Mouse (Mus musculus) lung, adult 2 months (tissue): ENCODE results near the gene Slc4a1. TPM values are rescaled to one million over a fixed set of nuclear protein-coding genes. Genes with fewer than 3 reads are reported as not detected.
"Not testable (repeated sequence)": the region's sequence is repeated elsewhere in the genome, so short reads cannot be mapped to it uniquely, and the experiment has no call there.

Experiments
- DNase-seq: peaks from one replicate; pipeline ENCODE4 v3.0.0; 2022
- H3K4me1 ChIP-seq: fragments of 200-500 bp; 2 replicates; pipeline ENCODE4 v1.6.1; 2011; ENCODE audit warnings: low read length; ENCODE audit not compliant: control insufficient read depth, insufficient read depth
- H3K4me3 ChIP-seq: fragments of 200-500 bp; replicated peaks from 2 replicates; pipeline ENCODE3; 2011; ENCODE audit warnings: low read depth, mild to moderate bottlenecking, control low read depth, low read length; ENCODE audit errors: extremely low read depth
- CTCF ChIP-seq: fragments of 200-500 bp; IDR thresholded peaks from 2 replicates; pipeline ENCODE4 v1.5.1; 2011; ENCODE audit warnings: mild to moderate bottlenecking, low read length, control low read depth; ENCODE audit not compliant: insufficient read depth
- POLR2A ChIP-seq: fragments of 200-500 bp; IDR thresholded peaks from 2 replicates; pipeline ENCODE4 v1.6.1; 2011; ENCODE audit warnings: low read depth, mild to moderate bottlenecking, control low read depth, low read length, borderline replicate concordance; ENCODE audit errors: extremely low read depth
- WGBS: fragments of 180-500 bp; shearing (Covaris S2); methylation state at CpG from one replicate; pipeline ENCODE4 v1.1.7; 2018; 5-methylcytosine and 5-hydroxymethylcytosine counted together
- polyA plus RNA-seq: library from polyadenylated mRNA; depleted of rRNA; stranded (reverse); fragments of >200 nt; gene quantifications from 2 replicates; pipeline ENCODE4 v1.2.3, GENCODE M21; 2012; rRNA removed

Gene Slc4a1
- polyA plus RNA-seq = 1.1 and 1.2 TPM in 2 replicates

DNA sequence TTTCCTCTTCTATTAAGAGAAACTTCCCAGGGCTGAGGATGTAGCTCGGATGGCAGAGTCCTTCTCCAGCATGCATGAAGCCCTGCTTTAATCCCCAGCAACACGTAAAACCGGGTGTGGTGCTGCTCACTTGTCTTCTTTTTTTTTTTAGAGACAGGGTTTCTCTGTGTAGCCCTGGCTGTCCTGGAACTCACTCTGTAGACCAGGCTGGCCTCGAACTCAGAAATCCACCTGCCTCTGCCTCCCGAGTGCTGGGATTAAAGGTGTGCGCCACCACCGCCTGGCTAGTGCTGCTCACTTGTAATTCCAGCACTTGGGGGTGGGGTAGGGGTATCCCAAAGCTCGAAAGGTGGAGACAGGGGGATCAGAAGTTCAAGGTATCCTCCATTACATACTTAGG lies at the start of gene Slc4a1:
Gene Slc4a1 (minus strand): TSS at position 101 of the 400 bp plus-strand sequence.
- not testable (repeated sequence) for DNase-seq, H3K4me1 ChIP-seq, H3K4me3 ChIP-seq
- 80% methylated on average over 8 of the region's 8 CpGs for WGBS

DNA sequence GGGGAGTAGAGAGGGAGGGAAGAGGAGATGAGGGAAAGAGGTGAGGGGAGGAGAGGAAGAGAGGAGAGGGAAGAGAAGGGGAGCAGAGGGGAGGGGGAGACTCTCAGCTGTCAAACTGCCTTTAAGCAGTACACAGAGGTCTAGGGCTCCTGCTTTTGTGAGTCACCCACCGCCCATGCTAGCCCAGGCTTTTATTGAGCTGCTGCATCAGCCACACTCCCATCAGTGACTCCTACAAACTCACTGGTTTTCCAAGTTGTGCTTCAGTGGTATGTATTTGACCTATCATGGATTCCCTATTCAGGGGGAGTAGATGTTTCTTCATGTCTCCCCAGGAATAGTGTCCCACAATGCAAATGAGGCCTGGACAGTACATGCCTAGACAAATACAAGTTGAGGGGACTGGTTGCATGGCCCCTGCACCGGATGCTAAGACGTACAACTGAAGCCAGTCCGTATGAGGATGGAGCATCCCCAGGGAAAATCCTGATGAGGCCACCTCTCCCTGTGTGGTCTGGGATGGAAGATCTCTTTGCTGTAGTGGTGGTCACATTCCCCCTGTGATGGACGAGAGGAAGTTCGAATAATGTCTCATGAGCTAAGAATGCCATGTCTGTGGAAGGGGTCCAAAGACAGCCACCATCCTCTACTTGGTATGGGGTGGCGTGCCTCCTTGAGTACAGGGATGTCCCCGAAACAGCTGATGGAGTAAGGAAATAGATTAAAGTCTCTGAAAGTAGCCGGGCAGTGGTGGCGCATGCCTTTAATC lies 49.2 kb upstream of the Slc4a1 start:
- WGBS = 69% methylated on average over 10 of the region's 10 CpGs
- no peak overlapping the region for H3K4me3 ChIP-seq
- TF ChIP-seq POLR2A (no peak), CTCF (no peak)
- no peak for DNase-seq
- no peaks in the 10 kb centered on the region for H3K4me1 ChIP-seq

DNA sequence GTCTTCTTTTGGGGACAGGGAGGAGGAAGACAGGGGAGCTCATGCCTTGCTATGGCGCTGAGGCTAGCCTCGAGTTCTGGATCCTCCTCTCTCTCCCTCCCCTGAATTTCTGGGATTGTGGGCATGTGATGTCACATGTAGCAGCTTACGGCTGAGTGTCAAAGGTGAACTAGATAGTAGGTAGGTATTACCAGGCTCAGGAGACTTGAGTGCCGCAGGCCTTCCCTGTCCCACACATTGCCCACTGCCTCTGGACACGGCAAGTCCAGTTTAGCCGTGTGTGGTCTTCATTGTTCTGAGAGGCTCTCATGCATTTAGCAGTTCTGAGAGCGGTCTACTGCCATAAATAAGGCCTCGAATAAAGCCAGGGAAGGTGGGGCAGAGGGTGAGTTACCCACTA lies 47.1 kb upstream of the Slc4a1 start:
- no peak overlapping the region for H3K4me3 ChIP-seq
- 75% methylated on average over 8 of the region's 8 CpGs for WGBS
- no peaks in the 10 kb centered on the region for H3K4me1 ChIP-seq
- no peak for DNase-seq
- TF ChIP-seq POLR2A (no peak), CTCF (no peak)

DNA sequence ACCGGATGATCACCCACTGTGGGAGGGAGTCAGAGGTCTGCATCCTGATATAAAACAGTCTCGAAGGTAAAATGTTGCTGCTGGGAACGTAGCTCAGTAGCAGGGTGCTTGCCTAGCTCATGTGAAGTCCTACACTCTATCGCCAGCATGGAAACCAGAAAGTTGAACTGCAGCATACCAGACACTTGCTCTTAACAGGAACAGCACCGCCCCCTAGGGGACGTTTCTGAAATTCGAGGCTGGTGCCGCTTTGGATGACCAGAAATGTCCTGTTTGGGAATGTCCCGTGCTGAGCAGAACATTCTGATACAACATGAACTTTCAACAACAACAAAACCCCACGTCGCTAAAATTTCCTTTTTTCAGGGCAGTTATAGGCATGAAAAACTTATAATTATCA lies 45.7 kb upstream of the Slc4a1 start:
- WGBS = 4% methylated on average over 11 of the region's 11 CpGs
- Histone ChIP-seq H3K4me3 (no peak overlapping the region), H3K4me1 (no peaks in the 10 kb centered on the region)
- peak; percentile 87 for DNase-seq
- TF ChIP-seq POLR2A (no peak), CTCF (peak; percentile 93)

DNA sequence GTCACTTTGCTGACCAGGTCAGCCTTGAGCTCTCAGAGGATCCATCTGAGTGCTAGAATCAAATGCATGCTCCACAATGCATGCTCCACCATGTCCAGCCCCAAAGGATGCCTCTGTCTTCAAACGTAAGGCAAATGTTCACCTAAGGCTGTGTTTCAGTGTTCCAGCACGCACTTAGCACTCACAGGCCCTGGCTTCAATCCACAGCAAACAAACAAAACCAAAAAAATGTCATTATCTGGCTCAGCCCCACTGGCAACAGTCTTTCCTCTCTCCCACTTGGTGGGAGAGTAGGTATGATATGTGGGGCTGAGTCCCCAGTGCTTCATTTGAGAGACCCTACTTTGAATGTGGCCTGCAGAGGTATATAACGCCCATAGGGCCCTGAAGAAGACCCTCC lies 45.1 kb upstream of the Slc4a1 start:
- TF ChIP-seq POLR2A = no peak
- no peak for TF ChIP-seq CTCF
- WGBS = 43% methylated on average over 3 of the region's 3 CpGs
- DNase-seq = no peak
- Histone ChIP-seq H3K4me3 (no peak overlapping the region), H3K4me1 (no peaks in the 10 kb centered on the region)

DNA sequence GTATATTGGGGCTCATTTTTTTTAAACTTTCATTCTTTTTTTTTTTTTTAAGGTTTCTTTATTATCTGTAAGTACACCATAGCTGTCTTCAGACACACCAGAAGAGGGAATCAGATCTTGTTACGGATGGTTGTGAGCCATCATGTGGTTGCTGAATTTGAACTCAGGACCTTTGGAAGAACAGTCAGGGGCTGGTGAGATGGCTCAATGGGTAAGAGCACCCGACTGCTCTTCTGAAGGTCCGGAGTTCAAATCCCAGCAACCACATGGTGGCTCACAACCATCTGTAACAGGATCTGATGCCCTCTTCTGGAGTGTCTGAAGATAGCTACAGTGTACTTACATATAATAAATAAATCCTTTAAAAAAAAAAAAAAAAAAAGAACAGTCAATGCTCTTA lies 44.3 kb upstream of the Slc4a1 start:
- H3K4me3 ChIP-seq, H3K4me1 ChIP-seq, DNase-seq: not testable (repeated sequence)
- 88% methylated on average over 3 of the region's 3 CpGs for WGBS

DNA sequence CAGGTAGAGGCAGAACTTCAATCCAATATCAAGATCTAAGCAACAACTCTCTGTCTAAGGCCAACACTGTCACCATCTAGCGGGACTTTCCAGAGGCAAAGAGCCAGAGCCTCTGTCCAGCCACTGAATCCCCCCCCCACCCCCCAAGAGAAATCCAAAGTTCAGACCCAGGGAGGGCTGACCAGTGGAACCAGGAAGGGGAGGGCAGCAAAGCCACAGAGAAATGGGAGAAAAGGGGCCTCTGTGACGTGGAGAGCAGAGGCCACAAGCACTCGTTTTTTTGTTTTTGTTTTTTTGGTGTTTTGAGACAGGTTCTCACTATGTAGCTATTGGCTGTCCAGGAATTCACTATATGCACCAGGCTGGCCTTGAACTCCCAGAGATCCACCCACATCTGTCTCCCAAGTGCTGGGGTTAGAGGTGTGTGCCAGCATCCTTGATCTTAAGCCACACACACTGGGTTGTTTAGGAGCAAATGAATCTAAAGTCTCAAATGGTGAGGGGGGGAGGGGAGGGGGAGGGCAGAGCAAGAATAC lies 43.9 kb upstream of the Slc4a1 start:
- no peaks in the 10 kb centered on the region for H3K4me1 ChIP-seq
- no peak overlapping the region for H3K4me3 ChIP-seq
- WGBS = 79% methylated on average over 3 of the region's 3 CpGs
- TF ChIP-seq POLR2A = no peak
- DNase-seq = no peak

DNA sequence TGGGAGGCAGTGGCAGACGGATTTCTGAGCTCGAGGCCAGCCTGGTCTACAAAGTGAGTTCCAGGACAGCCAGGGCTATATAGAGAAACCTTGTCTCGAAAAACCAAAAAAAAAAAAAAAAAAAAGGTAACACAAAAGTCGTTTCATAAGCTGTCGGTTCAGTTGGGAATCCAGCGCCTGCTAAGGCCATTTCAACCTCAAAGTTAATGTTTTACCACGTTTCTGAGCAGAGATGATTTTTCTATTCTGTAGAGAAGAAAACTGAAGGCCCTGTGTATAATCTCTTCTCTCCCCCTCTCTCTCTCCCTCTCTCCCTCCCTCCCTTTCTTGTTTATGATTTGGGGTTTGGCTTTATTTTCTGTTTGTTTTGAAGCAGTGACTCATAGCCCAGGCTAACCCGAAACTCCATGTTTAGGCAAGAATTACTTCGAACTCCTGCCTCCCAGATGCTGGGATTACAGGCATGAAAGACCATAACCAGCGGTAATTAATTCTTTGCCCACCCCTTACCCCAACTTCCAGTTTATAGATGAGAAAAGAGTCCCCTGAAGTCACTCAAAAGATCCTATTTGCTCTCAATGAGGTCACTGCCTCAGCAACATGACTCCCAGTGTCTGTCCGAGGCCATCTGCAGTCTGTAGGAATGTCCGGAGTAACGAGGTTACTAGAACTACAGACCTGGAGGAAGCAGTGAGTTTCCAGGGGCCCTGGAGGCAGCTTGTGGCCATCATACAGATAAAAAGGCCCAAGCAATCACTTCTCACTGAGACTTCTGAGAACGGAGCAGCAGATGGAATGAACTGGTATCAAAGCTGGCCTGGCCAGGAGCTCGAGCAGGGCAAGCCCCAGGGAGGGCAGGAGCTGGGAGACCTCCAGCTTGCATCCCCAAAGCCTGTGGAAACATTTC lies 43.1 kb upstream of the Slc4a1 start:
- 37% methylated on average over 15 of the region's 15 CpGs for WGBS
- no peak for TF ChIP-seq POLR2A
- TF ChIP-seq CTCF = no peak
- DNase-seq = no peak
- Histone ChIP-seq H3K4me3 (peak overlapping the region; percentile 25), H3K4me1 (no peaks in the 10 kb centered on the region)

DNA sequence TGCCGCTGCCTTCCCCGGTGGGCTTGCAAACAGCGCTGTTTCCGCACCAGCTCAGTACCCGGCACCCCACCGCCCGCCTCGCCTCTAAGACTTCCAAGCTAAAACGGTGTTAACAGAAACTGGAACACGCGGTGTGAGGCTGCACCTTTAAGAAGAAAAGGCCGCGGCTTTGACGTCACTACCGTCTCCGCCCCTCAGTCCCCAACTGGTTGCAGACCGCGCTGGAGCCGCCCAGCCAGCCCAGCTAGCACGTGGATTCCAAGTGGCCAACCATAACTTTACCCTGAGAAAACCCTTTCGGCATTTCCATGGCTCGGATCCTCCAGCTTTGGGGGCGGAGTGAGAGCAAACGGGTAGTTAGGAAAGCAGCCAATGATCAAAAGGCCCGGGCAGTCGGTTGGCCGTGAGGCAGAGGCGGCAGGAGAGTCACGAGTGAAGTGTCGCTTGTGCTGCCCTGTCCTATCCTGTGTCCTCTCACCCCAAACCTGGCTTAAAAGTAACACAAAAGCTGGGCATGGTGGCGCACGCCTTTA lies 42.4 kb upstream of the Slc4a1 start:
- under 1% methylated on average over 32 of the region's 32 CpGs for WGBS

More for the DNA sequence above, 42.4 kb upstream of the Slc4a1 start:
- TF ChIP-seq CTCF (no peak), POLR2A (peak; percentile 51; the same call in 1 of the 2 replicates)
- DNase-seq = peak; percentile 95
- Histone ChIP-seq H3K4me3 (peak overlapping the region; percentile 65), H3K4me1 (no peaks in the 10 kb centered on the region)
